Mouse (Mus musculus): Measurements from ENCODE around the gene Hs6st3.

Hs6st3 gene

DNA sequence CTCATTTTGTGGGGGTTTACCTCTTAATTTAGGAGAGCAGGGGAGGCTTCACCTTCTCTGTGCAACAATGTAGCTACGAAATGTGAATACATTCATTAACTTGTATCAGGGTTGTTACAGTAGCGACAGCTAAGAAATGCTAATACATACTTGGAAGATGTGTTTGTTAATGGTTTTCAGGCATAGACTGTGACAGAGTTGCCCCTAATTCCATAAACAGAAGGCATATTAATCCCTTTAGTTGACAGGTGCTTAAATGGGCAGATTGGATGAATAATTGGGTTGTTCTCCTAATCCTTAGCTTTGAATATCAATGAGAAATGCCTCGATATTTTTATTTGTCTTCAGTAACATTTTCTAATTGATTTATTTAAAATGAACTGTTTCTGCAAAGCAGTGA, 314.7 kb downstream of the Hs6st3 start:
- 51% methylated on average over 3 of the region's 3 CpGs for WGBS

DNA sequence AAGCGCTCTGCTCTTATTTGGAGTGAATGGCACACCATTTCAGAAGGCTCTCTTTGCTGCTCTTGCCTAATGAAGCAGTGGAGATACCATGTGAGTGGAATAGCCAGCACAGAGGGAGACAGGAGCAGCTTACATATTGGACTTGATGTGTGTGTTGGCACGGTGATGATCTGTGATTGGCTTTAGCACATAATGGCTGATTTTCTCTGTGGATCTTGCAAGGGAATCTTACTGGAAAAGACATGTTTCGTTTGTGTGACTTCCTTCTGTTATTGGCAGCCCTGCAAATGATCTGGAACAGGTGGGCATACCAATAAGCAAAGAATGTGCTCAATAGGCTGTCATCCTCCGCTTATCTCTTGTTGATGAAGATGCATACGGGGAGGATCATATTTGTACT, 326.2 kb downstream of the Hs6st3 start:
- 65% methylated on average over 5 of the region's 5 CpGs for WGBS

DNA sequence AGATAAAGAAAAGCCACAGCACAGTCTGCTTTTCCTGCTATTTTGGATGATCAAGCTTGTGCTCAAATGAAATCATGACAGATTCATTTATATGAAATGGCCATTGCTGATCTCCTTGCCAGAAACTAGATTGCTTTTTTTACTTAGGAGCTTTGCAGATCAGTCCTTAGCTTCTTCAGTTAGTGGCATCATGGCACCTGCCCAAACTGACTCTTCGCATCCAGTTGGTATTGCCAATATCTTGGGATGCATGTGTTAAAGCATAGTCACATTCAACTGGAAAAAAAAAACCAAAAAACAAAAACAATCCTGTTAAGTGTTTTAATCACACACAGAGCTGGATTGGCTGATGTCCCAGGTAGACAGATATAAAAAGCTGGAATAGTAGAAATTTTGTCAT, 326.7 kb downstream of the Hs6st3 start:
- WGBS, result 63% methylated on average over 1 of the region's 1 CpGs

DNA sequence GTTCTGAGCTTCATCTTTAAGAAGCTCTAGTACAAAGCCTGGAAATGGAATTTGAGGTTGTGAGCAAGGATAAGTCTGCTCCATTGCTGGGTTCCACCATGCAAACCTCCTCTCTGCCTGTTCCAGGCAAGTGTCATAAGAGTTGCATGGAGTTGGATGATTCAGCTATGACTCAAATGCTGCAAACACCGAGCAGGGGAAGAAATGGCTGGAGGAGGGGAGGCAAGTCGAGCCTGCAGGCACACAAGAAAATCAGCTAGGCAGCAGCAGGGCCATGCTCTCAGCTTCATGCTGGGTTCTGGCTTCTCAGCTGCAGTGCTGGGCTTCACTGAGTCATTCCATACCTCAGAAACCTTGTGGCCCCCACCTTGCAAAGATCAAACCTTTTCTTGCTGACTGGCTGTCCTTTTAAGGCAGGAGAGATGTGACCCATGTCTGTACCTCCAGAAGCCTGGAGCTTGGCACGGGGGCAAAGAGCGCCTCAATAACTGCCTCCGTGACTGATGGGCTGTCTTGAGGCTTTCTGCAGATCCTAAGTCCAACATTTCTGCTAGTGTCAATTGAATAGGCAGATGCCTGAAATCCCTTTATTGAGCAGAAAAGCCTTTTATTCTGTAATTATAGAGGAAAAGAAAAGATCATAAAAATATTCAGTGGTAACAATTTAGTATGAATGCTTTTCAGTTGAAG, 328.9 kb downstream of the Hs6st3 start:
- WGBS, result 58% methylated on average over 5 of the region's 5 CpGs

DNA sequence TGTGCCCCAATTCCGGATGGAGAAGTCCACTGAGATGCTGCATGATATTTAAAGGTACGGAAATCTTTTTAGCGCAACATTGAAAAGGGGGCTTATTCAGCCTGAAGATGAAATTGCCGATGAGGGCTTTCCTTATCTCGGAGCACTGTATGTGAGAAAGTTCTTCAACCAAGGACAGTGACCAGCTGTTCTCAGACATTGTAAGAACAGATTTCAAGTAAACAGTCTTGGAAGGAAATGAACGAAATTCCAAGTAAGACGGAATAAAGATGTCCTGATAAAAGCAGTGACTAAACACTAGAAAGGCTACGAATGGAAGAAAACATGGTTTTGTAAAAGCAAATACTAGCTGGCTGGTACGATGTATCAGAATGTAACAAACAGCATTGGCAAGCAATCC, 338.4 kb downstream of the Hs6st3 start:
- 78% methylated on average over 9 of the region's 9 CpGs for WGBS

DNA sequence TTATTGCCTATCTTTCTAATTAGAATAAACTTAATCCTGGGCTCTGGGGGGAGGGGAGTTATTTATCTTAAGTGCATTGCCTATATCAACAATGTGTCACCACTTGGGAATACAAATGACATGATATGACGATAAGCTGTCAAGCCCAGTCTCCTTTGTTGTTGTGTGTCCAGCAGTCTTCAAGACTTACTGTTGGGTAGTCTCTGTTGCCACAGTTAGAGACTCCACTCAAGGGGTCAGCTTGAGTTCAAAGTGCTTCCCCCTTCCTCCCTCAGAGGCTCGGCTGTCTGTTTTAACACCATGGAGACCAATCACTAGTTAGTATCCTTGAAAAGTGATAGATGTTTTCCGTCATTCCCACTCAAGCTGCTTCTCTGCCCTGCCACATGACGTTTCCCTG, 339.7 kb downstream of the Hs6st3 start:
- 77% methylated on average over 4 of the region's 4 CpGs for WGBS

DNA sequence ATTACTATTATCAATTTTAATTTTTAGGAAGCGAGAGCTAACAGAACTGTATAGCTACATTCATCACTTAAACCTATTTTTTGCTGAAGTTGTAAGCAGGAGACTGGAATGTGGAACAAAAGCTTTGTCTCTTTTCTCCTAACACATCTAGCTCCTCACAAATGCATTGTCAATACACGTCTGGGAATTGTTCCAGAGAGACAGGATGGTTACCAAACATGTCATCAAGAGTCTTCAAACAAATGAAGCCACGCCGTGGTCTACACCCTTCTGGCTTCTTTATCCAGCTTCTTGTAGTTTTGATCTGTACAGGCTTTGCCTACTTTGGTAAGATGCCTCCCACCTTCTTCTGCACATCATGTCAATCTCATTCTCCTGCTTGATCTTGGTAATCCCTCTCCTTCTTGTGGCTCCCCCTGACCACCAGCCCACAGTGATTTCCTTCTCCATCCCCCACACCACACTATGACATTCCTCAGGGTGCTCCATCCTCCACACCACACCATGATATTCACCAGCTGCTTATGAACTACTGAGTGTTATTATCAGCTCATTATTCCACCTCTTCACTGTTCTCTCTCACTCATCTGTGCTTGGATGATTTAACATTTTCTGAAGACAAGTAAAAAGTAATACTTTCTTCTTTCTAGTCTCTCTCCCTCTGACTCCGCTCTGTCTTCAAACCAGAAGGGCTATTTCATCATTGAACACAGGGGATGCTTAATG, 351.0 kb downstream of the Hs6st3 start:
- WGBS, result 51% methylated on average over 5 of the region's 5 CpGs

DNA sequence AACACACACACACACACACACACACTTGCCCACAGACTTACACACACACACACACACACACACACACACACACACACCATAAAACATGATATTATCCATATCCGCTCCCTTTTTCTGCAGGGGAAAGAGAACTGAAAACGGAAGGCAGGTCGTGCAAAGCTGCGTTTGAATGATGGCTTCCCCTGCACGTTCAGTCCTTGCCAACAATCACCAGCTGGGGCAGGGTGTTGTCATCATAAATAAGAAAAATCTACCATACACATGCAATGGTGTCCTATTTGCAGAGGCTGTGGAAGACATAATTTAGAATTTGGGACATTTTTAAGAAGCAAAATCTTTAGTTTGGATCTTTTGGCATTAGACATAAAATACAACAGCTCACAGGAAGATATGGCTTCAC, 382.5 kb downstream of the Hs6st3 start:
- WGBS, result 52% methylated on average over 5 of the region's 5 CpGs

DNA sequence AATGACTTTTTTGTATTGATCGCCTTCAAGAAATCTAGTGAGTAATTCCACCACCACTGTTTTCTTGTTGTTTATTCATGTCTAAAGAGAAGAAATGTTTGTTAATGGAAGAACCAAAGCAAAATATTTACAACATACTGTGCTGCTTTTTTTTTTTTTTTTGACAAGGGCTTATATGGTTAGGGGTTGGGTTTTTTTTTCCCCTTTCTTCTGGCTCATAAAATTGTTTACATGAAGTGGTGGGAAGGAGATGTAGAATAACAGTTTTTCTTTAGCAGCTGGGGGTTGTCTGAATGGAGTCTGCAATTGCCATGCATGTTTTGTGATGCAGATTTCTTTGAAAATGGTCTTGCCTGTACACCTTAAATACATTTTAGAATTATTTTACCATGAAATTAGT, 382.9 kb downstream of the Hs6st3 start:
- 64% methylated on average over 1 of the region's 1 CpGs for WGBS

DNA sequence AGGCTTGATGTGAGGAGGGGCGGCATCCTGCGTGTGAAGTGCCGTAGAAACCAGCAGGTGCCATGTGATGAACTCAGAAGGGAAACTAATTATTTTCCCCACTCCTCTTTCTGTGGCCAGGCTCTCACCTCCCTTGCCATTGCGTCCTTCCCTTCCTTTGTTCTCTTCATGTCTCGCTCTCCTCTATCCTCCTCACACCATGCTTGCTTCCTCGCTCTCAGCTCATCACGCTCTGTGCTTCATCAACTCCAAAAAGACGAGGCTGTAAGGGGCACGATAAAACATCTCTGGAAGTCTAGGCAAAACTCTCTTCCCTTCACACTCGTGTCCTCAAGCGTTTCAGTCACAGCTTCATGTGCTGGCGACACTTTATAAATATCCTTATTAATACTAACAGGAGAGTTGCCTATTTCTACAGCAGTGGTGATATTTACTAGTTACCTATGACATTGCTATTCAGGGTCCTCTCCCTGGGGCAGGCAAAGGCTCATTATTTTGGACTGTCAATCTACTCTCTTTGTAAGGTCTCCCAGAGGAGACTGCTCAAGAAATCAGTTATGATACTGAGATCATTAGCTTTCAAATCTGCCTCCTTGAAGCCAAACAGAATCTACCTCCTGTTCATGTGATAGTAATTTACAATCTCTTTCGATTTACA, 394.9 kb downstream of the Hs6st3 start:
- 82% methylated on average over 13 of the region's 13 CpGs for WGBS

DNA sequence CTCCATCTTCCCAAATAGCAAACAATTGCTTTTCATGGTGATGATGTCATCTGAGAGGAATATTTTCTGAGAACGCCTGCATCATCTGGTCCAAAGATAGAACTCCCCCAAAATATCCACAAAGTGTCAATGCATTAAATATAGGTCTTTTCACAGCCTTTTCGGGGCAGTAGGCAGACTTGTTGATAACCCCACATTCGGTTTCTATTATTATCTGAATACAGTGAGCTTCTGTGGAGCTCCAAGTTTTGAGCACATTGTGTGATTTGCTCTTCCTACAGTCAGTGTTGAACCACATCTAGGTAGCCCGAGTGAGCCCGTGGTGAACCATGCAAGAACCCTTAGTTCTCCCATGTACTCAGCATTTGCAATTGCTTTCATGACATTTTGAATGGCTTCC, 402.4 kb downstream of the Hs6st3 start:
- 46% methylated on average over 5 of the region's 5 CpGs for WGBS

DNA sequence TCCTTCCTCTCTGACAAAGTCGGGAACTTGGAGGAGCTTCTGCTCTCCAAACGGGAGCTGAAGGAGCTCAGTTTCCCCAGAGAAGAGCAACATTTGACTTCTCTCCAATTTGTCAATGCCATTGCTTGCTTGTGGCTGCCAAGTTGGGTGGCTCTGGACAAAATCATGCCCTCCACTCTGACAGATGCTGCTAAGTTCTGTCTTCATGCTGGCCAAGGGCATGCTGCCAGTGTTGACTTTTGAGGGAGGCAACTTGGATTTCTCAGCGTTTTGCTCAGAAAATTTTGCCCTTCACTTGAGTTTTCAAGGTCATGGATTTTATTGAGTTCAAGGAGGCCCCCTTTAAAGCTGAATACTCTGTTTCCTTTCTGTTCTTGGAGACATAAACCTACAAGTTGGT, 406.5 kb downstream of the Hs6st3 start:
- 68% methylated on average over 3 of the region's 3 CpGs for WGBS

DNA sequence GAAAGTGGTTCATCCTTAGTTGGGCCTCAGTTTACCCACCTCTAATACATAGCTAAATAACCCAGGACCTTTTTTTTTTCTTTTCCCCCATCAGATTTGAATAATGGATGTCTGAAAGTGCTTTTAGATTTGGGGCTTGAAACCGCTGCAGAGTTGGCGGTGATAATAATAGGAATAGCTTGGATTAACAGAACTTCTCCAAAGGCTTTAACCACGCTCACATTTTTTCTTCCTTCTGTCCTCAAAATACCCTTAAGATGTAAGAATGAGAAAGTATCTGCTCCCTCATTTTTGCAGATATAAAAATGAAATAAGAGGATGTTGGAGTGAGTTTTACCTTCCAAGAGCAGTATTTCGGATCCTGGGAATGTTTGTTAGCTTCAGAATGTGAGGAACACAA, 420.2 kb downstream of the Hs6st3 start:
- WGBS, result 59% methylated on average over 4 of the region's 4 CpGs

DNA sequence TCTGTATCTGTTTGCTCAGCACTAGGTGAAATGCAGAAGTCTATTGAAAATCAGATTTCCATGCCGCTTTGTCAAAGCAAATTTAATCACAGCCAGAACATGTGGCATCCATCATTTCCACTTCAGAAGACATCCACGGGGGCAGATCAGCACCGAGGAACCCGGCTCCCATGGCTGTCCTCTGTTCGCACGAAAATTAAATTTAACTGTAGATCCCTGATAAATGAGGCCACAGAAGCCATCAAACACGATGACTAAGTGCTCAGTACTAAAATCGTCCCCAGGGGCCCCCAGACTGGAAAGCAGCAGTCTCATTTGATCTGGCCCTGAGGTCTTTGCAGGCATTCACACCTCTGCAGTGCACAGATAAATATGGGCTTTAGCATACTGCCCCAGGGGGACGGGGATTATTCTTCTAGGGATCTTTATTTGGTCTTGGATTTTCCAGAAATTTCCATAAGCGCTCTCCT, 443.9 kb downstream of the Hs6st3 start:
- WGBS, result 61% methylated on average over 10 of the region's 10 CpGs

DNA sequence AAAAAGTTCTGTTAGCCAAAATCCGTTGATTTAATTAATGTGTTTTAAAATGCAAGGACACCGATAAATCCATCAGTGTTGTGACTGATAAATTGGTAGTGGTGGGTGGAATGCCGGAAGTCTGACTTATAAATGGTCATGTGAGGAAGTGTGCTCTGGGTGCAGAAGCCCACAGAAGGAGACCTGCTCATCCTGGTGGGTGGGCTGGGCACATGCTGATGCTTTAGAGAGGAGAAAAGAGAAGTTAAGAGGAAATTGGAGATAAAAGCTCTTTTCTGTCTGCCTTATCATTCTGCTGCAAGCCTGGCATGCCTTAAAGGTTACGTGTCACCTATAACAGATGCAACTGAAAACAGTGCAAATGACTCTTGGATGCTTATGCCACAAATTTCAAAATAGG, 446.9 kb downstream of the Hs6st3 start:
- 79% methylated on average over 4 of the region's 4 CpGs for WGBS

DNA sequence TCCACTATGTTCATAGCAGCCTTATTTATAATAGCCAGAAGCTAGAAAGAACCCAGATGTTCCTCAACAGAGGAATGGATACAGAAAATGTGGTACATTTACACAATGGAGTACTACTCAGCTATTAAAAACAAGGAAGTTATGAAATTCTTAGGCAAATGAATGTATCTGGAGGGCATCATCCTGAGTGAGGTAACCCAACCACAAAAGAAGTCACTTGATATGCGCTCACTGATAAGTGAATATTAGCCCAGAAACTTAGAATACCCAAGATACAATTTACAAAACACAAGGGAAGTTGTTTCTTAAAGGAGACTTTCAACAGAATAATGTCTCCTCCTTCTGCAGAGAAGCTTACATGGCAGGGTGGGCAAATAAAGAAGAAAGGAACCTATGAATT, 449.2 kb downstream of the Hs6st3 start:
- WGBS, result 91% methylated on average over 1 of the region's 1 CpGs

DNA sequence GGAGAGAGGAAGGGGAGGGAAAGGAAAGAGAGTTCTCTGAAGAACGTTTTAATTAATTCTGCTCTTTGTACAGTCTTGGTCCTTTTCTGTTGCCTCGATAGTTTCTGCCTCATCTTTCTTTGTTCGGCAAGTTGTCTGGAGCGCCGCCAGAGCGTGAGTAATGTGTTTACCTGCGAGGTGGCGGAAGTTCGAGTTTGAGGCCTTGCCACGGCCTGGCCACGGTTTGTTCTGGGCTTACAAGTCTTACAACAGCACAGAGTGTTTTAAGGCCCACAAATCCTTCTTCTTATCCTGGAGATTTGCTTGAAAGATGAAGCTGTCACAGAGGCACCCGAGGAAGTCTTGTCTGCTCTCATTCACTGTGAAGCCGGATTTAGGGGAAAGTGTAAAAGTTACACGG, 466.2 kb downstream of the Hs6st3 start:
- WGBS, result 62% methylated on average over 14 of the region's 14 CpGs

DNA sequence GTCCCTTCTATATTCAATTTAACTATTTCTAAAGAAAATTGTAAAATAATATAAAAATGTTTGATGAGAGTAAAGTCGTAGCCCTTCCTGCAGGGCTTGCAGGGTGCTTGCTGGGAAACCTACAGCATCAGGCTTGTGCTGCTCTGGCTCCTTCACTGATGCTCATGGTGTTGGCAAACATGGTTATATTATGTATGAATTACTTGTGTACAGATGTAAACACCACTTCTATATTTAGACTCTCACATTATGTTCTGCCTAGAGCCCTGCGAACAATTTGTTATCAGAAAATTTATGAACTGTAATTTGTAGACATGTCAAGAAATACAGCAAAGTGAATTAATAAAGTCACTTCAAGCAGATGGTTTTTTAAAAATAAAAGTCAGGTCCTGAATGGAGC, 474.7 kb downstream of the Hs6st3 start:
- WGBS, result 81% methylated on average over 2 of the region's 2 CpGs

DNA sequence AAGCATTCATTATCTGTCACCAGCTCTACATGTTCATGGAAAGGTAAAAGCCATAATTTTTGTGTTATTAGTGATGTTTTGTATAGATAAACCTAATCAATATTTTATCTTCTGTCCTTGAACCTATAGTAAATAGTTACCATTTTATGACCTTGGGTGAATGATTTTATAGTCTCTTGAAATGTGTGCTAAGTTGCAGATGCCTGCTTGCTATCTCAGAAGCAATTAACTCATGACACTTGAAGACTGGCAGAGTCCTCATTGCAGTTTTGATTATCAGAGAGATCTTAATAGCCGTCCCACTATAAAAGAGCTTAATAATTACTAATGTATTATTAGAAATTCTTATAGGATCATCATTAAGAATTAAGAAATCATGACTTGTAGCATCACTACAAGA, 491.0 kb downstream of the Hs6st3 start:
- 93% methylated on average over 1 of the region's 1 CpGs for WGBS

DNA sequence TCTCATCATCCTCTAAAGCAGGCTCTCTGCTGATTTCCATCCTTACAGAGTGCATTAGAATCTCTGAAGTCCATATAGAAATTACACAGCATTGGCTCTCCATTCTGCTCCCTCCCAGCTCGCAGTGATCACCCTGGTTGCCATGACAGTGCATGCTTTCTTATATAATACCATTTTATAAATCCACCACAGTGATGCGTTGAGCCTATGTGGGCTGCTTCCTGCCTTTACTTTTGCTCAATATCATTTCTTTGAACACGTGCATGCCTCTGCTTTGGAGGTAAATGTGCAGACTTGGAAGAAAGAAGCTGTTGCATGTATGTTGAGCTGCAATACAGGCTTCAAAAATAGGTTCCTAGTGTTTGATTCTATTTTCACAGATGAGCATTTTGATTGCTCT, 494.9 kb downstream of the Hs6st3 start:
- WGBS, result 26% methylated on average over 3 of the region's 3 CpGs

DNA sequence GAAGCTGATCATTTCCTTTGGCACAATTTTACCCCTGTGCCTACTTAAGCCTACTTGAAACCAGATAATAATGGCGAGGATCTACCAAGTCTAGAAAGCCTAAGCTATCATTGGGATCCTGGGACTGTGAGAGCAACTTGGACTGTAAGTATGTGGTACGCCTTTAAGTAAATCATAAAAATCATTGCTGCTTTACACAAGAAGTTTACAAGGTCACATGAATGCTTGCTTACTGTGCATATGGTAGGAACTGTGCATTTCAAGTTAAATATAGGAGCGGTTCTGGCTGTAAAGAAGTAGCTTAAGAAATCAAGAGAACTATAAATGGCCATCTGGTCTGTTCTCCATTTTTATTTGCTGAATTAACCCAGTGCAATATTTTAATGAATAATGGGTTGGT, 495.5 kb downstream of the Hs6st3 start:
- 60% methylated on average over 3 of the region's 3 CpGs for WGBS

DNA sequence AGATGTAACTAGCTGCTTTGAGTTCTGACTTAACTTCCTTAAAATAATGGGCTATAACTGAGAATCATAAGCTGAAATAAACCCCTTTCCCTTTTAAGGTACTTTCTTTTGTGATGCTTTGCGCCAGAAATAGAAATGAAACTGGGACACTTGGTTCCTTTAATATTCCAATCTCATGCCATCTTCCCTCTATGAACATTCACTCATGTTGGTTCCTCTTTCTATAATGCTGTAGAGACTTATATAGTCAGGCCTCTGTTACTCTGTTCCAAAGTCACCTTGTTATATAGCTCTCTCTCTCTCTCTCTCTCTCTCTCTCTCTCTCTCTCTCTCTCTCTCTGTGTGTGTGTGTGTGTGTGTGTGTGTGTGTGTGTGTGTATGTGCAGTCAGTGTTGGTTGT, 504.7 kb downstream of the Hs6st3 start:
- 91% methylated on average over 1 of the region's 1 CpGs for WGBS

DNA sequence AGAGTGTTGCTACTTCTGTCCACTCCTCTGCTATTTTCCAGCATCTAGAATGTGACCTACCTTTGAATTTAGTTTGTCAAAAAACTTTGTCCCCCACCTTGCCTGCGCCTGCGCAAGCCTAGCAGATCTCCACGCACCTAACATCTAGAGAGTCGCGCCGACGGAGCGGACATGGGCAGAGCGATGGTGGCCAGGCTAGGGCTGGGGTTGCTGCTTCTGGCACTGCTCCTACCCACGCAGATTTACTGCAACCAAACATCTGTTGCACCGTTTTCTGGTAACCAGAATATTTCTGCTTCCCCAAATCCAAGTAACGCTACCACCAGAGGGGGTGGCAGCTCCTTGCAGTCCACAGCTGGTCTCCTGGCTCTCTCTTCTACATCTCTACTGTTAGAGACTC, 505.7 kb downstream of the Hs6st3 start:
- 91% methylated on average over 12 of the region's 12 CpGs for WGBS

Measured in cerebral cortex, adult 2 months (tissue).